ENCODE assay signal across 18 mouse cellular contexts in the genomic region with DNA sequence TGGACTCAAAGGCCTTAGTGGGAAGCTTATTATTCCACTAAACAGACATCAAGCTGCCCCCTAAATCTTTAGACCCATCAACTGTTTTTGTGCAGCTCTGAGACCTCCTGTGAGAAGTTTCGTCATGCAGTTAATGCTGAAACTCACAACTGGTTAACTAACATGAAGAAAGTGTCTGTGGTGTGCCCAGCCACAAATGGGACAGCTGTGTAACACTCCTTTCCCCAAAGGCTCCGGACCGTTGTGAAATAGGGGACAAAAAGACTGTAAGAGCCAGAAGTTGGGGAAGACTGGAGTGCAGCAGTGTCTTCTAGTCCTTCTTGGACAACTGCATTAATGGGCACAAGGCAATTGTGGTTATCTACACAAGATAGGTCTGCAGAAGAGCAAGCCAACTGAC.
"Had no signal": no experiment of that assay in that cellular context is flagged by ENCODE, and none has a peak within 500 bp of the region (broad histone marks: within the 10 kb centered on the region; RNA-seq: fewer than 3 reads in every experiment).

No protein-coding gene starts in this region.

- DNase-seq: kidney, adult 18-20 months; kidney, adult 9 months; kidney, postnatal 14 days; kidney, postnatal 4 days; lung, adult 18-20 months; lung, postnatal 10 days; lung, postnatal 36 days; right cerebral cortex, adult 18-20 months; right cerebral cortex, postnatal 14 days; right cerebral cortex, postnatal 4 days; thymus, postnatal 36 days had no signal

- H3K9ac ChIP-seq: liver, embryonic 14.5 days; lung, embryonic 15.5 days; midbrain, embryonic 12.5 days; midbrain, embryonic 15.5 days; neural tube, embryonic 12.5 days; neural tube, embryonic 15.5 days; stomach, embryonic 15.5 days had no signal

- H3K27me3 ChIP-seq: lung, embryonic 15.5 days; midbrain, embryonic 12.5 days; midbrain, embryonic 15.5 days; neural tube, embryonic 12.5 days; neural tube, embryonic 15.5 days; stomach, embryonic 15.5 days had no signal

- H3K4me1 ChIP-seq: lung, embryonic 15.5 days; midbrain, embryonic 12.5 days; midbrain, embryonic 15.5 days; neural tube, embryonic 12.5 days; neural tube, embryonic 15.5 days; stomach, embryonic 15.5 days had no signal

- H3K4me2 ChIP-seq: lung, embryonic 15.5 days; midbrain, embryonic 12.5 days; midbrain, embryonic 15.5 days; neural tube, embryonic 12.5 days; neural tube, embryonic 15.5 days; stomach, embryonic 15.5 days had no signal

- H3K27ac ChIP-seq: liver, embryonic 14.5 days; lung, embryonic 15.5 days; midbrain, embryonic 12.5 days; midbrain, embryonic 15.5 days; neural tube, embryonic 12.5 days; neural tube, embryonic 15.5 days; stomach, embryonic 15.5 days had no signal

- H3K4me3 ChIP-seq: lung, embryonic 15.5 days; midbrain, embryonic 12.5 days; midbrain, embryonic 15.5 days; neural tube, embryonic 12.5 days; neural tube, embryonic 15.5 days; stomach, embryonic 15.5 days had no signal

- H3K9me3 ChIP-seq: lung, embryonic 15.5 days; midbrain, embryonic 12.5 days; midbrain, embryonic 15.5 days; neural tube, embryonic 12.5 days; neural tube, embryonic 15.5 days; stomach, embryonic 15.5 days had no signal

- ATAC-seq: midbrain, embryonic 15.5 days had no signal

- H3K36me3 ChIP-seq: midbrain, embryonic 15.5 days; stomach, embryonic 15.5 days had no signal
